Mouse (Mus musculus) right cerebral cortex, postnatal 25 days (tissue): Measurements from ENCODE around the gene Trappc4.
"Not testable (repeated sequence)": the region's sequence is repeated elsewhere in the genome, so short reads cannot be mapped to it uniquely, and the experiment has no call there.

Experiments
- DNase-seq: peaks from one replicate; pipeline ENCODE4 v3.0.0; 2022

Trappc4 gene

GRCm38 (mm10) chr9:44406906-44407751, at the start of gene Trappc4, which contains the start of gene Rps25:
Gene Trappc4, minus strand, starts transcription at chr9:44407600.
Gene Rps25, plus strand, starts transcription at chr9:44407139.
- peak; percentile 91 for DNase-seq

DNA sequence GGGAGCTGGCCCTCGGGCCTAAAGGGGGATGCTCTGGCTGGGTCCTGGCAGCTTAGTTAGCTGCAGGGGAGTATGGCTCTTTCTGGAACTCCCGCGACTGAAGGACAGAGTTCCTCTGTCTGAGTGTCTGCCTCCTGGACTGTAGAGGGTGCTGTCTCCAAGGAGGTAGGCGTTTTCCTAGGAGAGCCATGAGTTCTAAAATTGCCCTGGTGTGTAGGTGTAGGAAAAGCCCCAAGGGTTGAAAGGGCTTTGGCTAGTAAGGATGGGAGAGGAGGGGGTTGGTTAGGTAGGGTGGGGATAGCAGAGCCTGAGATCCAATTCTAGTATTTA, 47.5 kb upstream of the Trappc4 start, which contains the start of gene Upk2:
Gene Upk2, minus strand, starts transcription at position 86 of the 330 bp plus-strand sequence.
- no peak for DNase-seq

- DNase-seq, result peak; percentile 80
Observed at GRCm38 (mm10) chr9:44454132-44454890, 46.9 kb upstream of the Trappc4 start.

DNA sequence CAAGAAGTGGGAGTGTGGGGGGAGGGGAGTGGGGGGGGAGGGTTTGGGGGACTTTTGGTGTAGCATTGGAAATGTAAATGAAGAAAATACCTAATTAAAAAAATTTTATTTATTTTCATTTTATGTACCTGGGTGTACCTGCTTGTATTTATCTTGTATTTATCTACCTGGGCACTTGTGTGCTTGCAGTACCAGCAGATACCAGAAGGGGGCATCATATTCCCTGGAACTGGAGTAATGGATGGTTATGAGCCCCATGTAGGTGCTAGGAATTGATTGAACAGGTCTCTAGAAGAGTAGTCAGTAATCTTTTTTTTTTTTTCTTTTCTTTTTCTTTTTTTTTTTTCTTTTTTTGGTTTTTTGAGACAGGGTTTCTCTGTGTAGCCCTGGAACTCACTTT, 43.0 kb upstream of the Trappc4 start:
- no peak for DNase-seq

DNA sequence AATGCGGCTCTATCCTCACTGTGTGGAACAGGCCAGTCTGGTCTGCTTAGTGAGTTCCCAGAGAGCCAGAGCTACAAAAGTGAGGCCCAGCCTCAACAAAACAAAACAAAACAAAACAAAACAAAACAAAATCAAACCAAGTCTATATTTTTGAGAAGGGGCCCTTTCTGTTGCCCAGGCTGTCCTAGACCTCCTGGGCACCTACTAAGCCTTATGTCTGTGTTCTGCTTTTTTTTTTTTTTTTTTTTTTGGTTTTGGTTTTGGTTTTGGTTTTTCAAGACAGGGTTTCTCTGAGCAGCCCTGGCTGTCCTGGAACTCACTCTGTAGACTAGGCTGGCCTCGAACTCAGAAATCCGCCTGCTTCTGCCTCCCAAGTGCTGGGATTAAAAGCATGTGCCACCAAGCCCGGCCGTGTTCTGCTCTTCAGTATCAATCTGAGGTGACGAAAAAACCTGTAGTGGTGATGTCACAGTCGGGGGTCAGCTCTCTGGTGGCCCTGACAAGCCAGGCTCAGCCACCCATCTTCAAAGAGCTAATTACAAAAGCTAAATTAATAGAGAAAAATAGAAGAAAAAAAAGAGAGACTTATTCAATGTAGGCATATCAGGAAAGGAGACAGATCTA, 37.1 kb upstream of the Trappc4 start:
- not testable (repeated sequence) for DNase-seq

- DNase-seq, result no peak
Observed at GRCm38 (mm10) chr9:44440961-44441360, 33.6 kb upstream of the Trappc4 start, which contains the start of gene Foxr1. Gene Foxr1, minus strand, starts transcription at chr9:44441136.

DNA sequence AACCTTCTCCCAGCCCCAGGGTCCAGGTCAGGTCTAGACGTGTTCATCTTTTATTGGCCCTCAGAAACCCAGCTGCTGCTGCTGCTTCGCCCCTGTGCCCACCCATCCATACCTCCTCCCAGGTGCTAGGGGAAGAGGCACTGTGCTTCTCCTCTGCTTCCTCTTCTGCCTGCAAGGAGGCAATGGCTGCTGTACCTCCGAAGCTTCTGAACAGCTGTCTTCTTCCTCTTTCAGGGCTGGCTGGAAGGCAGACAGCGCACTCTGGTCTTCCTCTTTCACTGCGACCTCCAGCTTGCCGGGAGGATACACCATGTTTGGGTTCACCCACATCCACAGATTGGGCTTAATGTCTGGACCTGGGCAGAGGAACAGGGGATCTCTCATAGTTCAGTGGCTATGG, 28.3 kb upstream of the Trappc4 start:
- no peak for DNase-seq

GRCm38 (mm10) chr9:44432577-44433185, 25.3 kb upstream of the Trappc4 start:
- no peak for DNase-seq

DNA sequence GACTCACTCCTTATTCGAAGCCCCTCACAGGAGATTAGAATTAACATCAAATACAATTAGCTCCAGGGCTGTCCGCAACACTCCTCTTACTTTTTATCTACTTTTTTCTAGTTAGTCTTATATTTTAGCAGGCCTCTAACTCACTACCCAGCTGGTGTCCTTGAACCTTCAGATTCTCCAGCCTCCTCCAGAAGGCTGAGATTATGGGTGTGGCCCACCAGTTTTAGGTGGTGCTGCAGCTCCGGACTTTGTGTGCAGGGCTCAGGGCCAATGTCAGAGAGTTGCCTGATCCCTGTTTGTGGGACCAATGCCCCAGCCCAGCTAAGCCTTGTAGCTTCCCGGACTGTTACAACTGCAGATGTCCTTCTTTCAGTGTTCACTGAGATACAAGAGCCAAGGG, 16.2 kb upstream of the Trappc4 start:
- no peak for DNase-seq

GRCm38 (mm10) chr9:44420280-44420898, 13.0 kb upstream of the Trappc4 start:
- DNase-seq, result no peak

DNA sequence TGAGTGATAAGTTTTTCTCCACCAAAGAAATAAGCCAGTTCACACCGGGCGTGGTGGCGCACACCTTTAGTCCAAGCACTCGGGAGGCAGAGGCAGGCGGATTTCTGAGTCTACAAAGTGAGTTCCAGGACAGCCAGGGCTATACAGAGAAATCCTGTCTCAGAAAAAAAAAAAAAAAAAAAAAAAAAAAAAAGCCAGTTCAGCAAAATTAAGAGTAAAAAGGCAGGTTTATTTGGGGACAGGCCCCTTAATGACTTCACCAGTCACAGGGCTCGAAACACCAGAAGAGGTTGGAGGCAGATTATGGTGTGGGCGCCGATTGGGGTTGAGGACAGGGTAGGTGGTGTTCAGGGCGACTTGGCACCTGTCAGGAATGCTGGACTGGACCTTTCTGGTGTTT, 12.3 kb upstream of the Trappc4 start:
- DNase-seq, result not testable (repeated sequence)

DNA sequence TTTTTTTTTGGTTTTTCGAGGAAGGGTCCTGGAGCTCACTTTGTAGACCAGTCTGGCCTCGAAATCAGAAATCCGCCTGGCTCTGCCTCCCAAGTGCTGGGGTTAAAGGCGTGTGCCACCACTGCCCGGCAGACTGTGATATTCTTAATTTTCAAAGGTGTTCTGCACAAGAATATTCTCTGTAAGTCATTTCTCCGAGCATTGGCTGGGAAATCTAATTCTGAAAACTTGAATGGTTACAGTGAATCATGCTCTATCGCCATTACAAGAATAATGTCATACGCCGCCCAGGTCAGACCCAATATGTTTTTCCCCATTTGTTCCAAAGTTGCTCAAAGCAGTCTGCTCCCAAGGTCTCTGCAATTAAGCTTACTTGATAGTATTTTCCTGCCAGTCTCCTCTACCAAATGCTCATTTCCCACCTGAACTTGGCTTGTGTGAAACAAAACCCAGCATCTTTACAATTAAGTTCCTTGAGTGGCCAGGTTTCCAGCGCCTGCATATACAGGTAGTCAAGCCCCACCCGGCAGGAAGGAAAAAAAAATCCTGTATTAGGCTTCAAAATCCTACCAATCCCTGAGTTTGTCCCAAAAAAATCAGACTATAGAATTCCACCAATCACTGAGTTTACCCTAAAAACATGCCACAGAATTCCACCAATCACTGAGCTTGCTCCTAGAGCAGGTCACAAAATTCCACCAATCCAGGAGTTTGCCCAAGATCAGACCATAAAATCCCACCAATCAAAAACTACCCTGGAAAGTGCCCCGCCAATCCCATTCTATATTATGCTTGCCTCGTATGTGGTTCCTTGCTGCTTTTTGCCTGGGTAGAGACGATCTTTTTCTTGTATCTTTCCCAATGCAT, 11.4 kb upstream of the Trappc4 start, which contains the start of gene Ccdc84:
Gene Ccdc84, minus strand, starts transcription at position 51 of the 867 bp plus-strand sequence.
- DNase-seq, result no peak

DNA sequence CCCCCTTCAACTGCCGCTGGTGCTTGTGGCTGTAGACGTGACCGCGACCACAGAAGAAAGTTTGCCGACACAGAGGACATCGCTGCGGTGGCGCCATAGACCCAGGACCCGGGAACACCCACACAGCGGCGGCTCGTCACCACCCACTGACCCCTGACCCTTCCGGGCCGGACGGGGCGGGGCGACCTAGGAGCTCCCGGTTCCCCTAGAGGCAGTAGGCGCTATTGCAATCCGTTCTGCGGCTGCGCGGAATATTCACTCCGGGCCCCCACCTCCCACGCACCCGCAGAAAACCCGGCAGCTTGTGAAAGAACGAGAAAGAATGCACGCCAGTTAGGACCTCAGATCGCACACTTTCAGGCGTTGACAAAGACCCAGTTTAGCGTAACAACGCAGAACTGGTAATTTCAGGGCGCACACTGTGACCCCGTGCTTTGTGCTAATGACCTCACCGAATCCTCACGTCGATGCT, 10.5 kb upstream of the Trappc4 start:
- DNase-seq, result peak; percentile 96

DNA sequence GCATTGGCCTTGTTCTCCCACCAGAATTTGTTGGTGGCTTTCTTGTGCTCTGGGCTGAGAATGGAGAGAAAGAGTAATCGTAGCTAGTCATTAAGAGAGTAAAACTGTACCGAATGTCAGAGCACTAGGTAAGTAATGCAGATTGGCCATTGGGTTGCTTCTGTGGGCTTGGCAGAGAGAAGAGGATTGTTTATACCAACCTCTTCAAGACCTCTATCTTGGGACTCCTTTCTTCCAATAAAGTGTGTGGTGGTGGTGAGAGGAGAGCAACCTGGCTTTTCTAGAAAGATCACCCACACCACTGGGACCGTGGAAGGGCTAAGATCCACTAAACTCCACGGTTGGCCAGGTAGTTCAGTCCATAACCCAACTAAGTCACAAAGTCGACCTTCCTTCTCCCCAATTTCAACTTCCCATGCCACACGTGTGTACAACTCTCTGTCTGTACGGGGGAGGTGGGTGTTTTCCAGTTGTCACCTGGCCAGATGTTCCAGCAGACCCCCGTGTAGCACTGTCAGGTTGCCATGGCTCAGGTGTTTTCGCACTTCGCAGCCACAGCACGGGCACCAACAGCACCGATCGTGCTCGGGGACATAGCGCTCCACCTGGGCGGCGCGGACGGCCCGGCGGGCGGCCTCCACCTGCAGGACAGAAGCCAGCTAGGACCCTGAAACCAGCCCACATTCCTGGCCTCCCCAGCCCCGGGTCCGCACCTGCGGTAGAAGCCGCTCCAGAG, 9.9 kb upstream of the Trappc4 start:
- DNase-seq, result no peak

DNA sequence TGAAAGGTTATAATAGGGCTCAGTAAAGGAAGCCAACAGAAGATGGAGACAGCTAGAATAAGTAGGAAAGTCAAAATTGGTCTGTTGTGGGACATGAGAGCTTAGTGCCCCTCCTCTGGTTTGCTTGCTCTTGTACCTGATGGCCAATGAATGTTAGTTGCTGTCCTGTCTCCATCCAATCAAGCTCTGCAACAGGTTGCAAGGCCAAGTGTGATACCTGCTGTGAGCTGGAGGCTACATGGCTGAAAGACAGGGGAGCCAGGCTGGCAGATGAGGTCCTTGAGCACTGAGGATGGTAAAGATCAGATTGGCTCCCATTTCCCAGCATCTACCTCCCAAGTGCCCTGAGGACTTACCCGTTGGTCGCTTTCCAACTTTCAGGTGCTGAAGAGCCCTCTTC, 5.4 kb upstream of the Trappc4 start:
- no peak for DNase-seq

DNA sequence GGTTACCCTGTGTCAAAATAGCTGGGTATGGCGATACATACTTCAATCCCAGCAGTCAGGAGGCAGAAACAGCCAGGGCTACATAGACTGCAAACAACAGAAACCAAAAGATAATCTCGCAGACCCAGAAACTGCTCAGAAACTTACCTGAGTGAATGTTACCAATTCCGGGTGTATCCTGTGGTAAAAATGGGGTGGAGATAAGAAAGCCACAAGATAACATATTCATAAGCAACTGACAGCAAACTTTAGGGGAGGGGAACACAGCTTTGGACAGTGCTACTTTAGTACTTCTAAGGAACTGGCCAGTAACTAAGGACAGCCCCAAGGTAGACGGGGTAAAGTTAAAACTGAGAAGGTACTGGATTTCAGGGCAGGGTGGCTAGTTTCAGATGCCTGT, 4.9 kb upstream of the Trappc4 start:
- no peak for DNase-seq

DNA sequence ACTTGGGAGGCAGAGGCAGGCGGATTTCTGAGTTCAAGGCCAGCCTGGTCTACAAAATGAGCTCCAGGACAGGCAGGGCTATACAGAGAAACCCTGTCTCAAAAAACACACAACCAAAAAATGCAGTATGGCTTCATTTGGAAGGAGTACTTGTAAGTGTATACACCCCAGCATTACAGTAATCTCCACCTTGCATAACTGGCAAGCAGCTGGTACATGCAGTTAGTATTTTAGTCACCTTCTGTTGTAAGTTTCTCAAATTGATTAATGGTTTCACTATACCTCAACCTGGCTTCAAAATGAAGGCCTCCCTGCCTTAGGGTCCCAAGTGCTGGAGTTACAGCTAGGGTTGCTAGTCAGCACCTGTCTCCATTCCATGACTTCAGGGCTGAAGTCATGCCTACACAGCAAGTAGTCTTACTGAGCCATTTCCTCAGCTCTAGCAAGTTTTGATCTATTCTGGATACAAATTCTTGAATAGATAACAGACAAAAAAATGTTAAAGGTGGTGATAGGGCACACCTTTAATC, 4.3 kb upstream of the Trappc4 start:
- no peak for DNase-seq

DNA sequence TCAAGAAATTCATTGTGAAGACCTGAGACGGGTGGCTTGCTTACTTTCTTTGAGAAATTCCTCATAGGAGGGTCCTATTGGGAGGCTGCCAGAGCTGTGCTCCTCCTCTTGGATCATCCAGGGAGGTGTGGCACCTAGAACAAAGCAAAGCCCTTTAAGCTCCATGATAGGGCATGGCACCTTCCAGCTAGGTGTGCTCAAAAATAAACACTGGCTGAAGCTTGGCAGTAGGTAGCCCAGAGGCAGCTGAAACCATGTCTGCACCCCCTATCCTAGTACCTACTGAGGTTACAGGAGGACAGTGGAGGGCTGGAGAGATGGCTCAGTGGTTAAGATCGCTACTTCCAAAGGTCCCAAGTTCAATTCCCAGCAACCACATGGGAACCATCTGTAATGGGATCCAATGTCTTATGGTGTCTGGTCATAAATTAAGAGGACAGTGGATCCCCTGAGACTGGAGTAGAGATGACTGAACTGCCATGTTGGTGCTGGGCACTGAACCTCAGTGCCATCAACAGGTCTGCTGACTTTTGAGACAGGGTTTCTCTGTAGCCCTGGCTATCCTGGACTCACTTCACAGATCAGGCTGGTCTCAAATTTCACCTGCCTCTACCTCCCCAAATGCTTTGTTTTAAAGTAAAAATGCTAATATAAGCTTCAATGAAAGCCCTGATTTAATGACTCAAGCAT, 3.4 kb upstream of the Trappc4 start:
- DNase-seq, result no peak

GRCm38 (mm10) chr9:44408693-44409092, 1.3 kb upstream of the Trappc4 start:
- not testable (repeated sequence) for DNase-seq

DNA sequence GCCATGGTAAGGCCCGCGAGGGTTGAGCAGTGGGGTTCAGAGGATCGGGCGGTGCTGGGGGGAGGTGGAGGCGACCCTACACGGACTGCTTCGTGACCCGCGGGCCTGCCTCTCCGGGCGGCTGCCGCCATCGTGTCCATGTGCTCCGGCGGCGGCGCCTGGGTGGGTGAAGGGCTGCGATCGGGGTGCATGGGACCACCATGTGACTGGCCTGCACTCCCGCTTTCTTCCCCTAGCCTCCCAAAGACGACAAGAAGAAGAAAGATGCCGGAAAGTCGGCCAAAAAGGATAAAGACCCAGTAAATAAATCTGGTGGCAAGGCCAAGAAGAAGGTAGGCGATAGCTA, 325 bp upstream of the Trappc4 start:
- no peak for DNase-seq
